Mouse (Mus musculus) heart, postnatal 0 days (tissue): Measurements from ENCODE around the gene Fgfbp3. TPM values are rescaled to one million over a fixed set of nuclear protein-coding genes. Genes with fewer than 3 reads are reported as not detected.

Experiments used
- ATAC-seq: fragments of 200-750 bp; cut with Nextera tagmentation; 2 replicates; pipeline ENCODE4 v1.8.0; 2017; ENCODE audit warnings: low read depth, moderate number of reproducible peaks, moderate library complexity; ENCODE audit not compliant: insufficient read depth
- DNase-seq: peaks from one replicate; pipeline ENCODE4 v3.0.0-alpha.2; 2016; ENCODE audit warnings: low spot score
- H3K27ac ChIP-seq: fragments of 300-500 bp; sonication (generic); 2 replicates; pipeline ENCODE4 v1.5.1; 2014; ENCODE audit warnings: low read depth, mild to moderate bottlenecking
- H3K27me3 ChIP-seq: fragments of 300-500 bp; sonication (generic); 2 replicates; pipeline ENCODE4 v1.6.1; 2014; ENCODE audit warnings: low read length, mixed read lengths; ENCODE audit not compliant: control insufficient read depth, insufficient read depth
- H3K36me3 ChIP-seq: fragments of 300-500 bp; sonication (generic); replicated peaks from 2 replicates; pipeline ENCODE4 v1.6.1; 2014; ENCODE audit warnings: low read length, mixed read lengths; ENCODE audit not compliant: control insufficient read depth, insufficient read depth
- H3K4me1 ChIP-seq: fragments of 300-500 bp; sonication (generic); 2 replicates; pipeline ENCODE4 v1.6.1; 2014; ENCODE audit warnings: antibody characterized with exemption; ENCODE audit not compliant: control insufficient read depth, insufficient read depth
- H3K4me2 ChIP-seq: fragments of 300-500 bp; sonication (generic); 2 replicates; pipeline ENCODE4 v1.6.1; 2014; ENCODE audit warnings: low read depth, mild to moderate bottlenecking, low read length, moderate library complexity
- H3K4me3 ChIP-seq: fragments of 300-500 bp; sonication (generic); 2 replicates; pipeline ENCODE4 v1.5.1; 2014; ENCODE audit warnings: low read depth, low read length
- H3K9ac ChIP-seq: fragments of 300-500 bp; sonication (generic); replicated peaks from 2 replicates; pipeline ENCODE4 v1.6.1; 2014; ENCODE audit warnings: low read depth, low read length, mixed read lengths
- H3K9me3 ChIP-seq: fragments of 300-500 bp; sonication (generic); replicated peaks from 2 replicates; pipeline ENCODE4 v1.6.1; 2016; ENCODE audit warnings: low read length; ENCODE audit not compliant: control insufficient read depth
- CTCF ChIP-seq: IDR thresholded peaks from 2 replicates; pipeline ENCODE4 v1.5.1; 2016; ENCODE audit warnings: antibody characterized with exemption, control low read depth, low read depth
- EP300 ChIP-seq: IDR thresholded peaks from 2 replicates; pipeline ENCODE4 v1.6.1; 2016; ENCODE audit warnings: antibody characterized with exemption, low read depth
- WGBS: fragments of 180-500 bp; shearing (Covaris S2); extraction: QIAGEN DNeasy Blood & Tissue Kit; methylation state at CpG from one replicate; pipeline ENCODE4 v1.1.7; 2014; 5-methylcytosine and 5-hydroxymethylcytosine counted together
- polyA plus RNA-seq: library from polyadenylated mRNA; unstranded; fragments of >200 nt; fragmentation: Nextera tagmentation; extraction: Ambion mirVana; gene quantifications from 2 replicates; pipeline ENCODE4 v1.2.1, GENCODE M21; 2015
- total RNA-seq: library from RNA; depleted of rRNA; stranded (reverse); fragments of >200 nt; gene quantifications from 2 replicates; pipeline ENCODE4 v1.2.3, GENCODE M21; 2014; ENCODE audit warnings: low replicate concordance

Gene Fgfbp3
- total and polyA plus RNA-seq, 2 experiments from 2014 or later, result 4.6 to 6.0 TPM

- H3K9ac ChIP-seq, result no peak overlapping the region
- H3K4me2 ChIP-seq, result no peak overlapping the region
- no peak overlapping the region for H3K27ac ChIP-seq
- 36% methylated on average over 10 of the region's 10 CpGs for WGBS
- DNase-seq (no peak), ATAC-seq (no peak)
- TF ChIP-seq CTCF, result no peak
- no peak for TF ChIP-seq EP300
- peaks cover 26% of the 10 kb centered on the region for H3K36me3 ChIP-seq
- H3K4me1 ChIP-seq, result no peaks in the 10 kb centered on the region
- H3K27me3 ChIP-seq, result no peaks in the 10 kb centered on the region
- no peaks in the 10 kb centered on the region for H3K9me3 ChIP-seq
- no peak overlapping the region for H3K4me3 ChIP-seq
Measured at GRCm38 (mm10) chr19:36896791-36897569, 22.4 kb downstream of the Fgfbp3 start.

- Histone ChIP-seq H3K9ac (no peak overlapping the region), H3K4me1 (no peaks in the 10 kb centered on the region), H3K27me3 (no peaks in the 10 kb centered on the region), H3K4me2 (no peak overlapping the region), H3K36me3 (peaks cover 75% of the 10 kb centered on the region), H3K27ac (no peak overlapping the region), H3K4me3 (no peak overlapping the region), H3K9me3 (no peaks in the 10 kb centered on the region)
- no peak for DNase-seq
- TF ChIP-seq CTCF (no peak), EP300 (no peak)
- WGBS, result 92% methylated on average over 3 of the region's 3 CpGs
- no peak for ATAC-seq
Measured at GRCm38 (mm10) chr19:36891746-36892145, 27.7 kb downstream of the Fgfbp3 start.

GRCm38 (mm10) chr19:36887706-36888105, 31.7 kb downstream of the Fgfbp3 start:
- 64% methylated on average over 3 of the region's 3 CpGs for WGBS
- Histone ChIP-seq H3K27me3 (no peaks in the 10 kb centered on the region), H3K4me1 (no peaks in the 10 kb centered on the region), H3K4me3 (no peak overlapping the region), H3K27ac (no peak overlapping the region), H3K4me2 (no peak overlapping the region), H3K9ac (no peak overlapping the region), H3K36me3 (peaks cover 95% of the 10 kb centered on the region), H3K9me3 (no peaks in the 10 kb centered on the region)
- no peak for ATAC-seq
- TF ChIP-seq CTCF (no peak), EP300 (no peak)
- no peak for DNase-seq

- 80% methylated on average over 2 of the region's 2 CpGs for WGBS
- no peaks in the 10 kb centered on the region for H3K4me1 ChIP-seq
- H3K27me3 ChIP-seq, result no peaks in the 10 kb centered on the region
- H3K9me3 ChIP-seq, result no peaks in the 10 kb centered on the region
- no peak for DNase-seq
- no peak overlapping the region for H3K9ac ChIP-seq
- no peak overlapping the region for H3K4me2 ChIP-seq
- TF ChIP-seq EP300, result no peak
- peak; percentile 32 for TF ChIP-seq CTCF
- no peak for ATAC-seq
- H3K4me3 ChIP-seq, result no peak overlapping the region
- H3K27ac ChIP-seq, result no peak overlapping the region
- H3K36me3 ChIP-seq, result peaks cover 97% of the 10 kb centered on the region
Measured at GRCm38 (mm10) chr19:36886316-36886715, 33.1 kb downstream of the Fgfbp3 start.

- 87% methylated on average over 6 of the region's 6 CpGs for WGBS
- no peak for DNase-seq
- no peak for ATAC-seq
Measured at GRCm38 (mm10) chr19:36883119-36883518, 36.3 kb downstream of the Fgfbp3 start.

More at GRCm38 (mm10) chr19:36883119-36883518, 36.3 kb downstream of the Fgfbp3 start:
- peaks cover 90% of the 10 kb centered on the region for H3K36me3 ChIP-seq
- TF ChIP-seq CTCF (peak; percentile 12; the same call in 1 of the 2 replicates), EP300 (no peak)
- H3K4me3 ChIP-seq, result no peak overlapping the region
- no peak overlapping the region for H3K27ac ChIP-seq
- no peaks in the 10 kb centered on the region for H3K9me3 ChIP-seq
- H3K9ac ChIP-seq, result no peak overlapping the region
- H3K27me3 ChIP-seq, result no peaks in the 10 kb centered on the region
- H3K4me1 ChIP-seq, result peaks cover 6% of the 10 kb centered on the region; the same call in 1 of the 2 replicates
- H3K4me2 ChIP-seq, result no peak overlapping the region
